Mouse (Mus musculus) CD8-positive naive resting alpha-beta T cell, adult 2 months (primary cell): ENCODE measurements around the gene Methig1.
A peak's percentile ranks its signal among the peaks of the same experiment; 100 is the strongest.
"Not testable (repeated sequence)": the region's sequence is repeated elsewhere in the genome, so short reads cannot be mapped to it uniquely, and the experiment has no call there.

ENCODE experiments used
- DNase-seq, 2 experiments: peaks; one replicate each; pipeline ENCODE4 v3.0.0; 2022; ENCODE audit warnings: low read depth in 2 of 2, low spot score in 2 of 2

Gene Methig1

GRCm38 (mm10) chr15:100337328-100337727 is 15.6 kb upstream of the Methig1 start:
- not testable (repeated sequence) for DNase-seq

GRCm38 (mm10) chr15:100337847-100338246 is 15.1 kb upstream of the Methig1 start:
- DNase-seq: peak; percentile 32 to 61

- not testable (repeated sequence) for DNase-seq
These were observed 11.5 kb upstream of the Methig1 start for GRCm38 (mm10) chr15:100341314-100341980.

GRCm38 (mm10) chr15:100345484-100345883 is 7.5 kb upstream of the Methig1 start:
- DNase-seq: no peak

- no peak for DNase-seq
These were observed 6.2 kb upstream of the Methig1 start for GRCm38 (mm10) chr15:100346761-100347160.

- no peak for DNase-seq
These were observed 3.5 kb upstream of the Methig1 start for GRCm38 (mm10) chr15:100349496-100349895.

- no peak for DNase-seq
These were observed 1.4 kb upstream of the Methig1 start for GRCm38 (mm10) chr15:100351501-100352060.

GRCm38 (mm10) chr15:100353399-100353798 is 450 bp downstream of the Methig1 start:
- not testable (repeated sequence) for DNase-seq

- DNase-seq: no peak
These were observed 2.9 kb downstream of the Methig1 start for GRCm38 (mm10) chr15:100355876-100356275.

- DNase-seq: no peak
These were observed 11.3 kb downstream of the Methig1 start, which contains the start of gene Higd1c for GRCm38 (mm10) chr15:100364242-100364641. Gene Higd1c, plus strand, starts transcription at chr15:100364542.

- not testable (repeated sequence) for DNase-seq
These were observed 13.0 kb downstream of the Methig1 start for GRCm38 (mm10) chr15:100365967-100366366.

GRCm38 (mm10) chr15:100367119-100367518 is 14.2 kb downstream of the Methig1 start:
- no peak for DNase-seq

GRCm38 (mm10) chr15:100375066-100375465 is 22.1 kb downstream of the Methig1 start:
- peak in 1 of 2 experiments; percentile 9 for DNase-seq

- not testable (repeated sequence) for DNase-seq
These were observed 25.0 kb downstream of the Methig1 start for GRCm38 (mm10) chr15:100377847-100378505.

GRCm38 (mm10) chr15:100379658-100380057 is 26.7 kb downstream of the Methig1 start:
- no peak for DNase-seq

- DNase-seq: no peak
These were observed 27.2 kb downstream of the Methig1 start for GRCm38 (mm10) chr15:100380104-100380503.

GRCm38 (mm10) chr15:100385705-100386104 is 32.8 kb downstream of the Methig1 start:
- DNase-seq: no peak

- DNase-seq: no peak
These were observed 34.7 kb downstream of the Methig1 start for GRCm38 (mm10) chr15:100387544-100388223.

GRCm38 (mm10) chr15:100388224-100388835 is 35.4 kb downstream of the Methig1 start:
- no peak for DNase-seq

- DNase-seq: no peak
These were observed 35.9 kb downstream of the Methig1 start for GRCm38 (mm10) chr15:100388886-100389285.

- no peak for DNase-seq
These were observed 38.1 kb downstream of the Methig1 start for GRCm38 (mm10) chr15:100391066-100391465.
